Mouse (Mus musculus): ENCODE data around the gene Slc15a4.

GRCm38 (mm10) chr5:127611881-127612280 is 20.8 kb downstream of the Slc15a4 start:
- no peak for TF ChIP-seq CTCF (IDR thresholded peaks at IDR 0.05; ENCODE audit: low read depth)
- no peak for TF ChIP-seq EP300 (IDR thresholded peaks at IDR 0.05; ENCODE audit: low read depth)

All from liver, postnatal 0 days (tissue).